Mouse (Mus musculus) kidney, adult 8-10 months (tissue): Measurements from ENCODE around the gene Zfp523.
"Not testable (repeated sequence)": the region's sequence is repeated elsewhere in the genome, so short reads cannot be mapped to it uniquely, and the experiment has no call there.

ENCODE experiments used
- DNase-seq, 2 experiments: peaks; one replicate each; pipeline ENCODE4 v3.0.0; 2022

The Zfp523 gene

GRCm38 (mm10) chr17:28212391-28212790 is 35.5 kb downstream of the Zfp523 start:
- DNase-seq: no peak

GRCm38 (mm10) chr17:28213236-28213635 is 36.3 kb downstream of the Zfp523 start:
- no peak for DNase-seq

GRCm38 (mm10) chr17:28216791-28217190 is 39.9 kb downstream of the Zfp523 start:
- no peak for DNase-seq

GRCm38 (mm10) chr17:28217721-28218649 is 41.1 kb downstream of the Zfp523 start:
- no peak for DNase-seq

- not testable (repeated sequence) for DNase-seq
These were observed 45.5 kb downstream of the Zfp523 start for GRCm38 (mm10) chr17:28222463-28222862.

GRCm38 (mm10) chr17:28223561-28224391 is 46.8 kb downstream of the Zfp523 start:
- peak; percentile 96 to 97 for DNase-seq

GRCm38 (mm10) chr17:28224615-28225014 is 47.7 kb downstream of the Zfp523 start:
- no peak for DNase-seq

- DNase-seq: peak; percentile 90 to 93
These were observed 49.1 kb downstream of the Zfp523 start for GRCm38 (mm10) chr17:28226014-28226413.

- DNase-seq: no peak
These were observed 53.6 kb downstream of the Zfp523 start for GRCm38 (mm10) chr17:28230486-28230885.

- no peak for DNase-seq
These were observed 54.3 kb downstream of the Zfp523 start for GRCm38 (mm10) chr17:28231026-28231736.

- DNase-seq: peak; percentile 95 to 97
These were observed 55.6 kb downstream of the Zfp523 start, which contains the start of gene Ppard for GRCm38 (mm10) chr17:28232475-28233060. Gene Ppard, plus strand, starts transcription at chr17:28232700.

- peak in 1 of 2 experiments; percentile 31 for DNase-seq
These were observed 56.3 kb downstream of the Zfp523 start for GRCm38 (mm10) chr17:28233091-28233731.

- no peak for DNase-seq
These were observed 57.7 kb downstream of the Zfp523 start for GRCm38 (mm10) chr17:28234641-28235040.

- DNase-seq: no peak
These were observed 59.2 kb downstream of the Zfp523 start for GRCm38 (mm10) chr17:28235982-28236635.

- no peak for DNase-seq
These were observed 59.7 kb downstream of the Zfp523 start for GRCm38 (mm10) chr17:28236636-28237015.

- no peak for DNase-seq
These were observed 60.4 kb downstream of the Zfp523 start for GRCm38 (mm10) chr17:28237362-28237761.

- no peak for DNase-seq
These were observed 60.9 kb downstream of the Zfp523 start for GRCm38 (mm10) chr17:28237874-28238273.

- no peak for DNase-seq
These were observed 63.9 kb downstream of the Zfp523 start for GRCm38 (mm10) chr17:28240846-28241245.

- DNase-seq: no peak
These were observed 65.4 kb downstream of the Zfp523 start for GRCm38 (mm10) chr17:28242296-28242695.

GRCm38 (mm10) chr17:28244214-28244613 is 67.3 kb downstream of the Zfp523 start:
- no peak for DNase-seq

- no peak for DNase-seq
These were observed 67.8 kb downstream of the Zfp523 start for GRCm38 (mm10) chr17:28244714-28245113.
